Mouse (Mus musculus) lung, adult 2 months (tissue): ENCODE data around the gene Stx19.

Source experiments
- CTCF ChIP-seq: fragments of 200-500 bp; IDR thresholded peaks from 2 replicates; pipeline ENCODE4 v1.5.1; 2011; ENCODE audit warnings: mild to moderate bottlenecking, low read length, control low read depth; ENCODE audit not compliant: insufficient read depth
- POLR2A ChIP-seq: fragments of 200-500 bp; IDR thresholded peaks from 2 replicates; pipeline ENCODE4 v1.6.1; 2011; ENCODE audit warnings: low read depth, mild to moderate bottlenecking, control low read depth, low read length, borderline replicate concordance; ENCODE audit errors: extremely low read depth

- no peak for TF ChIP-seq CTCF
- TF ChIP-seq POLR2A: no peak
Measured at GRCm38 (mm10) chr16:62798808-62799207, 15.7 kb upstream of the Stx19 start.
